Mouse (Mus musculus) heart, embryonic 16.5 days (tissue): ENCODE data around the gene Nedd1. TPM values are rescaled to one million over a fixed set of nuclear protein-coding genes. Genes with fewer than 3 reads are reported as not detected.

Experiments used
- ATAC-seq: fragments of 200-750 bp; cut with Nextera tagmentation; replicated peaks from 2 replicates; pipeline ENCODE4 v1.8.0; 2017; ENCODE audit warnings: moderate number of reproducible peaks; ENCODE audit not compliant: insufficient read depth, low FRiP score; ENCODE audit errors: extremely low read depth
- H3K27ac ChIP-seq: fragments of 300-500 bp; sonication (generic); 2 replicates; pipeline ENCODE4 v1.5.1; 2014; ENCODE audit warnings: mild to moderate bottlenecking, low read length, control low read depth, moderate library complexity
- H3K27me3 ChIP-seq: fragments of 300-500 bp; sonication (generic); 2 replicates; pipeline ENCODE4 v1.6.1; 2014; ENCODE audit warnings: low read length, mixed read lengths; ENCODE audit not compliant: control insufficient read depth, insufficient read depth
- H3K36me3 ChIP-seq: fragments of 300-500 bp; sonication (generic); 2 replicates; pipeline ENCODE4 v1.6.1; 2014; ENCODE audit not compliant: control insufficient read depth, insufficient read depth
- H3K4me1 ChIP-seq: fragments of 300-500 bp; sonication (generic); 2 replicates; pipeline ENCODE4 v1.6.1; 2014; ENCODE audit warnings: low read length, mixed read lengths; ENCODE audit not compliant: control insufficient read depth, insufficient read depth
- H3K4me2 ChIP-seq: fragments of 300-500 bp; sonication (generic); 2 replicates; pipeline ENCODE4 v1.6.1; 2014; ENCODE audit warnings: low read depth, mild to moderate bottlenecking, control low read depth, low read length
- H3K4me3 ChIP-seq: fragments of 300-500 bp; sonication (generic); 2 replicates; pipeline ENCODE4 v1.5.1; 2014; ENCODE audit warnings: mild to moderate bottlenecking, control low read depth, low read length
- H3K9ac ChIP-seq: fragments of 300-500 bp; sonication (generic); 2 replicates; pipeline ENCODE4 v1.6.1; 2014; ENCODE audit warnings: low read length, control low read depth
- H3K9me3 ChIP-seq: fragments of 300-500 bp; sonication (generic); replicated peaks from 2 replicates; pipeline ENCODE4 v1.6.1; 2016; ENCODE audit warnings: low read length; ENCODE audit not compliant: control insufficient read depth
- WGBS: fragments of 180-500 bp; shearing (Covaris S2); extraction: QIAGEN DNeasy Blood & Tissue Kit; methylation state at CpG from one replicate; pipeline ENCODE4 v1.1.7; 2014; 5-methylcytosine and 5-hydroxymethylcytosine counted together
- polyA plus RNA-seq: library from polyadenylated mRNA; unstranded; fragments of >200 nt; fragmentation: Nextera tagmentation; extraction: Ambion mirVana; gene quantifications from 2 replicates; pipeline ENCODE4 v1.2.1, GENCODE M21; 2015

Nedd1 gene
- 39.0 and 42.7 TPM in 2 replicates for polyA plus RNA-seq

GRCm38 (mm10) chr10:92721771-92722619 lies at the start of gene Nedd1:
TSS of gene Nedd1 (minus strand) at chr10:92722420.
- Histone ChIP-seq H3K9ac (peak within 1 kb of the TSS; percentile 98), H3K4me3 (peak within 1 kb of the TSS; percentile 98), H3K4me2 (peak within 1 kb of the TSS; percentile 91), H3K9me3 (peaks cover 3% of the 10 kb centered on the region), H3K27ac (peak within 1 kb of the TSS; percentile 96), H3K36me3 (no peaks in the 10 kb centered on the region), H3K27me3 (no peaks in the 10 kb centered on the region), H3K4me1 (peaks cover 23% of the 10 kb centered on the region)
- under 1% methylated on average over 57 of the region's 57 CpGs for WGBS
- ATAC-seq, result peak; percentile 98

- no peaks in the 10 kb centered on the region for H3K4me1 ChIP-seq
- no peak for ATAC-seq
- 88% methylated on average over 5 of the region's 5 CpGs for WGBS
These were observed 32.1 kb upstream of the Nedd1 start for GRCm38 (mm10) chr10:92754359-92754758.

GRCm38 (mm10) chr10:92730339-92730738 lies 8.1 kb upstream of the Nedd1 start:
- H3K4me2 ChIP-seq, result no peak overlapping the region
- H3K4me1 ChIP-seq, result no peaks in the 10 kb centered on the region
- peaks cover 1% of the 10 kb centered on the region; the same call in 1 of the 2 replicates for H3K9me3 ChIP-seq
- 72% methylated on average over 3 of the region's 3 CpGs for WGBS
- H3K27ac ChIP-seq, result no peak overlapping the region
- no peak overlapping the region for H3K9ac ChIP-seq
- H3K36me3 ChIP-seq, result no peaks in the 10 kb centered on the region
- H3K4me3 ChIP-seq, result no peak overlapping the region
- no peak for ATAC-seq
- H3K27me3 ChIP-seq, result no peaks in the 10 kb centered on the region

More at GRCm38 (mm10) chr10:92754359-92754758, 32.1 kb upstream of the Nedd1 start:
- Histone ChIP-seq H3K9me3 (peaks cover 4% of the 10 kb centered on the region; the same call in 1 of the 2 replicates), H3K27ac (no peak overlapping the region), H3K9ac (no peak overlapping the region), H3K4me2 (no peak overlapping the region), H3K4me3 (no peak overlapping the region), H3K27me3 (no peaks in the 10 kb centered on the region), H3K36me3 (no peaks in the 10 kb centered on the region)

GRCm38 (mm10) chr10:92728723-92729122 lies 6.5 kb upstream of the Nedd1 start:
- Histone ChIP-seq H3K36me3 (no peaks in the 10 kb centered on the region), H3K9me3 (peaks cover 3% of the 10 kb centered on the region), H3K4me2 (no peak overlapping the region), H3K4me1 (no peaks in the 10 kb centered on the region), H3K27me3 (no peaks in the 10 kb centered on the region), H3K4me3 (no peak overlapping the region), H3K27ac (no peak overlapping the region), H3K9ac (no peak overlapping the region)
- WGBS, result 61% methylated on average over 3 of the region's 3 CpGs
- ATAC-seq, result no peak

GRCm38 (mm10) chr10:92722620-92722988 lies 384 bp upstream of the Nedd1 start:
- Histone ChIP-seq H3K36me3 (no peaks in the 10 kb centered on the region), H3K4me2 (peak overlapping the region; percentile 91), H3K4me1 (peaks cover 17% of the 10 kb centered on the region), H3K27ac (peak overlapping the region; percentile 96), H3K27me3 (no peaks in the 10 kb centered on the region), H3K9me3 (peaks cover 3% of the 10 kb centered on the region), H3K4me3 (peak overlapping the region; percentile 98), H3K9ac (peak overlapping the region; percentile 98)
- no peak for ATAC-seq
- WGBS, result 36% methylated on average over 5 of the region's 5 CpGs

GRCm38 (mm10) chr10:92699032-92699431 lies 23.2 kb downstream of the Nedd1 start:
- H3K36me3 ChIP-seq, result peaks cover 17% of the 10 kb centered on the region
- H3K27ac ChIP-seq, result no peak overlapping the region
- ATAC-seq, result no peak
- no peak overlapping the region for H3K4me3 ChIP-seq
- H3K9ac ChIP-seq, result no peak overlapping the region
- H3K4me2 ChIP-seq, result no peak overlapping the region
- no peaks in the 10 kb centered on the region for H3K9me3 ChIP-seq
- 78% methylated on average over 6 of the region's 6 CpGs for WGBS
- no peaks in the 10 kb centered on the region for H3K27me3 ChIP-seq
- no peaks in the 10 kb centered on the region for H3K4me1 ChIP-seq

- Histone ChIP-seq H3K4me2 (no peak overlapping the region), H3K27me3 (no peaks in the 10 kb centered on the region), H3K4me1 (no peaks in the 10 kb centered on the region), H3K36me3 (no peaks in the 10 kb centered on the region), H3K9ac (no peak overlapping the region), H3K9me3 (no peaks in the 10 kb centered on the region), H3K4me3 (no peak overlapping the region), H3K27ac (no peak overlapping the region)
- WGBS, result 80% methylated on average over 4 of the region's 4 CpGs
- no peak for ATAC-seq
These were observed 47.2 kb downstream of the Nedd1 start for GRCm38 (mm10) chr10:92675056-92675455.

- no peak overlapping the region for H3K9ac ChIP-seq
- WGBS, result 88% methylated on average over 4 of the region's 4 CpGs
- H3K27ac ChIP-seq, result no peak overlapping the region
- ATAC-seq, result no peak
- H3K4me1 ChIP-seq, result no peaks in the 10 kb centered on the region
- H3K9me3 ChIP-seq, result no peaks in the 10 kb centered on the region
- H3K4me2 ChIP-seq, result no peak overlapping the region
- H3K27me3 ChIP-seq, result no peaks in the 10 kb centered on the region
- no peak overlapping the region for H3K4me3 ChIP-seq
- H3K36me3 ChIP-seq, result no peaks in the 10 kb centered on the region
These were observed 50.3 kb downstream of the Nedd1 start for GRCm38 (mm10) chr10:92671906-92672305.

- H3K27ac ChIP-seq, result no peak overlapping the region
- 77% methylated on average over 5 of the region's 5 CpGs for WGBS
- H3K4me2 ChIP-seq, result no peak overlapping the region
- no peaks in the 10 kb centered on the region for H3K36me3 ChIP-seq
- H3K9ac ChIP-seq, result no peak overlapping the region
- no peaks in the 10 kb centered on the region for H3K4me1 ChIP-seq
- H3K9me3 ChIP-seq, result no peaks in the 10 kb centered on the region
- H3K27me3 ChIP-seq, result no peaks in the 10 kb centered on the region
- ATAC-seq, result no peak
- no peak overlapping the region for H3K4me3 ChIP-seq
These were observed 56.9 kb downstream of the Nedd1 start for GRCm38 (mm10) chr10:92665287-92665686.
